Mouse (Mus musculus): Measurements from ENCODE around the gene Skap1. TPM values are rescaled to one million over a fixed set of nuclear protein-coding genes. Genes with fewer than 3 reads are reported as not detected.
A peak's percentile ranks its signal among the peaks of the same experiment; 100 is the strongest.
"Not testable (repeated sequence)": the region's sequence is repeated elsewhere in the genome, so short reads cannot be mapped to it uniquely, and the experiment has no call there.

Skap1 gene
- total RNA-seq, 2 experiments from 2014 or later = 1.3 to 1.9 TPM

- intact Hi-C loops (cut with DNase I) = no loop called here
- DNase-seq (ENCODE audit: low spot score in 2 of 2) = no peak
Measured at GRCm38 (mm10) chr11:96764511-96765350, 300.3 kb downstream of the Skap1 start.

DNA sequence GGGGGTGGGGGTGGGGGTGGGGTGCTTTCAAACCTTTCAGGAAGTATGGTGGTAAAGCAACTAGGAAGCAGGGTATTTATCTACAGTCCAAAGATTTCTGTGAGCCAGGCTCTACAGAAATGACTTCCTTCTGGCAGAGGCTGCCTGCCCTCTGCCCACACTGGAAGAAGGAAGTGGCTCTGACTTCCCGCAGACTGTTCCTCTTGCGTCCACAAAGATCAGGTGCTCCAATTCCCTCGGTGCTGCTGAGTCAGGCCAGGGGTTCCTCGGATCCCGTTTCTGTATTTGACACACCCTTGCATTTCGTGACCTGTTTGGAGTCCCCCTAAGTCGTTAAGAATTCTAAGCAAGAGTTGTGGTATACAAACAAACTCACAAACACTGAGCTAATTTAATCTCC, 301.3 kb downstream of the Skap1 start:
- intact Hi-C loops (cut with DNase I) = no loop called here

DNA sequence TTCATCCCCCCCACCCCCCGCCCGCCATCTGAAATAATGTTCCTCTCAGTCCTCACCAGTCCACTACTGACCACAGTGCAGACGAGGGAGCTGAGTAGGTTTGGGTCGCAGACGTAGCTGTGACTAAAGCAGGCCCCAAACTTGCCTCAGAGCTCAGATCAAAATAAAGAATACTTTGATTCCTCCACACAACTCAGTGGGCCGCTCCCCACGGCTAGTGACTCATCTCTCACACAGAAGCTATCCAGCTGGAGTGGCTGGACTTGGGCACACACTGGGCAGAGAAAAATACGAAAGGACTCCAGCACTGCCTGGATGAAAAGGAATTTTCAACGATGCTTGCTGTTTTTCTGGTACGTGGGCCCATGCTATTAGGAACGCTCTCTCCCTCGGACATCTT, 302.2 kb downstream of the Skap1 start:
- intact Hi-C loops (cut with DNase I) = no loop called here
- DNase-seq (ENCODE audit: low spot score in 2 of 2) = peak in 1 of 2 experiments; percentile 81

More for the DNA sequence above, 301.3 kb downstream of the Skap1 start:
- no peak for DNase-seq (ENCODE audit: low spot score in 2 of 2)

DNA sequence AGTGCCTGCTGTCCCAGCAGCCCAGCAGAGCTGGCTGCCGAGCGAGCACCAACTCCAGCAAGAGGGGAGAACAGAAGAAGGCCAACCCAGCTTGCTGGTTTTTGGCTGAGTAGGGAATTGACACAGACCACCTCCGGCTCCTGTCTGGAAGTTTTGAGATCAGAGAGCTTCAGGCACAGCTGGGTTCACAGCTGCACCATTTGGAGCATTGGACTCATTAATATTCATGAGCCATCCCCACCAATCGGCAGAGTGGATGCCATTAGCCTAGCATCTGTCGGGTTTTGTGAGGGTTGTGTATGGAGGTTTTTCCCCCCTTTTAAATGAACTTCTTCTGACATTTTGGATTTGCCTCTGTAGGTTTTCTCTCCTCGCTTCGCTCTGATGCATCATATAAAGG, 302.7 kb downstream of the Skap1 start:
- intact Hi-C loops (cut with DNase I) = no loop called here
- DNase-seq (ENCODE audit: low spot score in 2 of 2) = peak in 1 of 2 experiments; percentile 34

DNA sequence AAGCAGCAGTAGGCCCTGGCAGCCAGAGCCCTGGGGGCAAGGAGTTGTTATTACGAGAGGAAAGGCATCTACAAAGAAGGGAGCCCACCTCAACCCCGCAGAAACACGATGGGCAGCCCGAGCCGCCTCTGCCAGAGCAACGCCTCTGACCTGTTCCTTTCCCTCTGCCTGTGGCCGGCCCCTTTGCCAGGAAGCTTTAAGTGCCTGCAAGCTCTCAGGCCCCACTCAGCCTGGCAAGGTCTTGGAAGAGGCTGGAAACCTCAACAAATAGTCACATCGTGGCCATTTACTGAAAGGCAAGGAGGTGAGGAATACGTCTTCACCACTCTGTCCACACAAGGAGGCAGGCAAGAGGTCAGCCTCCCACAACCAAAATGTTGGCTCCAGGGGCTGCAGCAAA, 303.8 kb downstream of the Skap1 start:
- intact Hi-C loops (cut with DNase I) = no loop called here
- DNase-seq (ENCODE audit: low spot score in 2 of 2) = no peak

DNA sequence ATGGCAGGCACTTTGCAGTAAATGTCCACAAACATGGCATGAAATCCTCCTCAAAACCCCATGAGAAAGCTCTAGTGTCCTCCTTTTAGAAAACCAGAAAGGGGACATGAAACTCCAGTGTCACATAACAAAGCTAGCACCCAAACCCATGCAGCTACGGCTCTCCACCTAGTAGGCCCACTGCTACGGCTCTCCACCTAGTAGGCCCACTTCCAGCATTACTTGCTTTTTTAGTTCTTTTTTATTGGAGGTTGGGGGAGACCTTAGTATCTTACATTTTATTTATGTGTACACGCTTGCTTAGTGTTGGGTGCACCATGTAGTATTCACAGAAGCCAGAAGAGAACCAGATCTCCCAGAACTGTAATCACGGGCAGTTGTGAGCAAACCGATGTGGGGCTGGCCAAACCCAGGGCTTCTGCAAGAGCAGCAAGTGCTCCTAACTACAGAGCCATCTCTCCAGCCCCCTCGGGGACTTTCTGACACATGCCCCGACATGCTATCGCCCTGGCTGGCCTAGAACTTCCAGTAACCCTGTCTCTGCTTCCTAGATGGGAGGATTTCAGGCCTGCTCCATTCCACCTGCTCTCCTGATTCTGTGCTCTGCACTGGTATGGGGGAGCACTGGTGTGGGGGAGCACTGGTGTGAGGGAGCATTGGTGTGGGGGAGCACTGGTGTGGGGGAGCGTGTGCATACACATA, 307.0 kb downstream of the Skap1 start:
- DNase-seq (ENCODE audit: low spot score in 2 of 2) = no peak
- intact Hi-C loops (cut with DNase I) = loop anchor here (10.0 kb wide), 1 partner anchor 697 kb away; the partner anchor contains the start of gene Atp5g1

GRCm38 (mm10) chr11:96772413-96772812, 308.0 kb downstream of the Skap1 start:
- DNase-seq (ENCODE audit: low spot score in 2 of 2) = no peak
- intact Hi-C loops (cut with DNase I) = loop anchor here (10.0 kb wide), 1 partner anchor 698 kb away; the partner anchor contains the start of gene Atp5g1

DNA sequence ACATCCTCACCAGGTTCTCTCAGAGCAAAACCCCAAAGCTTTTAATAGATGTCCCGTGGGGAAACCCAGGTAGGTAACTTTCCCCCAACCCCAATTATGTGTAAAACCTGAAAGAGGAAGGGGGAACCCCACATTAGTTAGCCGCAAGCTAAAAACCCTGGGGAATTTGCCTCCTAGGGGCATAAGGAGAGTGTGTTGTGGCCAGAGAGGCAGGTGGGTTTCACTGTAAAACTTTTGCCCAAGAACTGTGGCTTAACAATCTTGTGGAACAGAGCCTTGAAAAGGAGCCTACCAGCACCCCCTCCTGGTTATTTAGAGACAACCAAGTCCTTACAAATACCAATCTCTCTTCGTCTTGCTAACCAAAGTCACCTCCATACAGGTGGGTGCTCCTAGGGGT, 310.1 kb downstream of the Skap1 start:
- intact Hi-C loops (cut with DNase I) = loop anchor here (10.0 kb wide), 1 partner anchor 700 kb away; the partner anchor contains the start of gene Atp5g1
- DNase-seq (ENCODE audit: low spot score in 2 of 2) = no peak

GRCm38 (mm10) chr11:96775063-96775462, 310.7 kb downstream of the Skap1 start:
- intact Hi-C loops (cut with DNase I) = loop anchor here (10.0 kb wide), 1 partner anchor 700 kb away; the partner anchor contains the start of gene Atp5g1
- DNase-seq (ENCODE audit: low spot score in 2 of 2) = no peak

- intact Hi-C loops (cut with DNase I) = loop anchor here (10.0 kb wide), 1 partner anchor 701 kb away; the partner anchor contains the start of gene Atp5g1
- no peak for DNase-seq (ENCODE audit: low spot score in 2 of 2)
Measured at GRCm38 (mm10) chr11:96775665-96776064, 311.3 kb downstream of the Skap1 start.

- DNase-seq (ENCODE audit: low spot score in 2 of 2) = no peak
- intact Hi-C loops (cut with DNase I) = loop anchor here (10.0 kb wide), 1 partner anchor 701 kb away; the partner anchor contains the start of gene Atp5g1
Measured at GRCm38 (mm10) chr11:96776068-96776467, 311.7 kb downstream of the Skap1 start.

- DNase-seq (ENCODE audit: low spot score in 2 of 2) = peak; percentile 99 to 100
- intact Hi-C loops (cut with DNase I) = loop anchor here (1.0 to 10.0 kb wide), 2 partner anchors 84 to 702 kb away; partner anchors contain the start of gene Atp5g1
Measured at GRCm38 (mm10) chr11:96776968-96777962, 312.9 kb downstream of the Skap1 start, which contains the start of gene Snx11. Gene Snx11, minus strand, starts transcription at chr11:96777559.

DNA sequence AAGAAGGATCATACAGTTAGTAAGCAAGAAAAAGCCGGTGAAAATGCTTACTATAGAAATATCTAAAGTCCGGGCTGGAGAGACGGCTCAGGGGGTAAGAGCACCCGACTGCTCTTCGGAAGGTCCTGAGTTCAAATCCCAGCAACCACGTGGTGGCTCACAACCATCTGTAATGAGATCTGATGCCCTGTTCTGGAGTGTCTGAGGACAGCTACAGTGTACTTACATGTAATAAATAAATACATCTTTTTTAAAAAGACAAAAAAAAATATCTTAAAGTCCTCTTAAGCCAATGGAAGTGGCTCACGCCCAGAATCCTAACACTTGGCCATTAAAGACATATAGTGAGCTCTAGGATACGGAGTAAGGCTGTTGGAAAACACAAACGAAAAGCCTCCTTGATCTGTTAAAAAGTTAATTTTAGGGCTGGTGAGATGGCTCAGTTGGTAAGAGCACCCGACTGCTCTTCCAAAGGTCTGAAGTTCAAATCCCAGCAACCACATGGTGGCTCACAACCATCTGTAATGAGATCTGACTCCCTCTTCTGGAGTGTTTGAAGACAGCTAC, 313.8 kb downstream of the Skap1 start:
- not testable (repeated sequence) for DNase-seq (ENCODE audit: low spot score in 2 of 2)
- intact Hi-C loops (cut with DNase I) = loop anchor here (10.0 kb wide), 1 partner anchor 703 kb away; the partner anchor contains the start of gene Atp5g1

- no peak for DNase-seq (ENCODE audit: low spot score in 2 of 2)
- intact Hi-C loops (cut with DNase I) = no loop called here
Measured at GRCm38 (mm10) chr11:96780306-96780705, 315.9 kb downstream of the Skap1 start.

GRCm38 (mm10) chr11:96781425-96781824, 317.0 kb downstream of the Skap1 start:
- DNase-seq (ENCODE audit: low spot score in 2 of 2) = no peak
- intact Hi-C loops (cut with DNase I) = no loop called here

- DNase-seq (ENCODE audit: low spot score in 2 of 2) = peak in 1 of 2 experiments; percentile 42
- intact Hi-C loops (cut with DNase I) = loop anchor here (5.0 kb wide), 2 partner anchors 132 to 508 kb away; partner anchors contain the start of gene Cdk5rap3
Measured at GRCm38 (mm10) chr11:96784847-96785246, 320.5 kb downstream of the Skap1 start.

DNA sequence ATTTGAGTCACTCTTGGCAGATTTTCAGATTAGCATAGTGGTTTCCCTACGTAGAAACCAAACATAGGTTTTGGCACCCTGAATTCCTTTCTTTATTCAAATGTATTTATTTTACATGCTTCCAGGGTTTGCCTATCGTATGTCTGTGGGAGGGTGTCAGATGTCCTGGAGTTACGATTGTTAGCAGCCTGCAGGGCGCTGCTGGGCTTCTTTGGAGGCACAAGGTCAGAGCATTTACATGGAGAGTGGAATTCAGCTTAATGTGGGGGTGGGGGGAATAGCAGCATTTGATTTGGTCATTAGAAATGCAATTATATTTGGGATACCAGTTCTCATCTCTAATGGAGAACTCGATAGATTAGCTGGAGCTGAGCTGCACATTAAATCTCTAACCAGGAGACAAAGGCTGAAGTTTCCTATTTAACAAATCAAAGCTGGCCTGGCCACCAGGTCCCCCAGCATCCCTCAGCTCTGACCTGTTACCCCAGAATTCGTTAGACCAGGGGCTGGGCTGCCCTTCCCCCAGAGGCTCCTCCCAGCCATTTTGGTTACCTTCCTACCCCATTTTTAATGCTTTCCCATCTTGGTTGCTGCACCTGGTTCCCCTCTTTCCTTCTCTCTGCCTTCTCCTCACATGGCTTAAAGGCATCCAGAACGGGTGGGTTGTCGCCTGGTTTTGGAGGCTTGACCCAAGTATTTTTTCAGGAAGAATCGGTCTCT, 322.5 kb downstream of the Skap1 start:
- intact Hi-C loops (cut with DNase I) = loop anchor here (5.0 kb wide), 2 partner anchors 130 to 510 kb away; partner anchors contain the start of gene Cdk5rap3
- DNase-seq (ENCODE audit: low spot score in 2 of 2) = no peak

All from left cerebral cortex, postnatal 25 days (tissue).